Mouse (Mus musculus): Measurements from ENCODE around the gene Ppfia4. TPM values are rescaled to one million over a fixed set of nuclear protein-coding genes. Genes with fewer than 3 reads are reported as not detected.

The Ppfia4 gene
- total RNA-seq, 4 experiments from 2014 or later = 0.21 to 0.65 (median 0.55) TPM

- no peak for DNase-seq (ENCODE audit: low spot score in 2 of 2)
Observed at GRCm38 (mm10) chr1:134339757-134340619, 7.3 kb upstream of the Ppfia4 start.

DNA sequence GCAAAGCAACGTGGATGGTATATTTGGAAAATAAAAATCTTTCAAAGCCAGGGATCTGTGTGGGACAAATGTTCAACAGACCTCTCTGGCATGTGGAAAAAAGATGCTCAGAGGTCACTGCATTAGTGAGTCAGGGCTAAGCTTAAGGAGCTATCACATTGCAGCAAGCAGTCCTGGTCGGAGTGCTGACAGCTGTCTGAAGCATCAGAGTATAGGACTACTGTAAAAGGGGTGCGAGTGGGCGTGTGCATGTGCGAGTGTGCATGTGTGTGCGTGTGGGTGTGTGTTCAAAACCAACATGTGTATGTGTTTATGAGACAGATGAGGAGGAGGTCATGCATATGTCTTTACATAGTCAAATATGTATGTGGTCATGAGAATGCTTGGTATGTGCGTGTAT, 6.4 kb upstream of the Ppfia4 start:
- peak in 1 of 2 experiments; percentile 2 for DNase-seq (ENCODE audit: low spot score in 2 of 2)

DNA sequence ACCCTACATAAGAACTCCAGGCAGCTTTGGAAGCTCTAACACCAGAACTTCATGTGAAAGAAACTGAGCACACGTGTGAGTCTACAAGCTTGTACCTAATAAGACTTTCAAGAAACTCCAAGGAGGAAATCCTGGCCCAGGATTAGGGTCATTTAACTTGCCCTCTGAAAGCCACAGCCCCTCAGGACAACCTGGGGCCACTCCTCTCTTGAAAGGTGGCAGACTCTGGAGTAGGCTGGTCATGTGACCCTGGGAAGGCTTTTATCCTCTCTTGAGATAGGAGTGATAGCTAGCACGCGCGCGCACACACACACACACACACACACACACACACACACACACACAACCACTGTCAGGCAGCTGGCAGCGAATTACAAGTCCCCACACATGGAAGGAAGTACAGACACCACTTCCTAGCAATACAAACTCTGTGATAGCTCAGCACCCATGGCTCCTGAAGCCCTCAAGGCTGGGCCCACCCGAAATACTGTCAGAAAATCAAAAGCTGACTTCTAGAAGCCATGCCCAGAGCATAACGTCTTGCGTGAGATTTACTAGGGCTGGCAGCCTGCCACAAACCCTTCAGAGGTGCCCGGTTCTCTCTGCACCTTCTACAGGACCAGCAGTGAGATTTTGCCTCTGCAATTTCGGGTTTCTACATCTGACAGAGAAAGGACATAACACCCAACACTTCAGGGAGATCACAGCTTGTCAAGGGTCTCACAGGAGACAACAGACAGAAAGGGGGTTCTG, 4.4 kb upstream of the Ppfia4 start:
- DNase-seq (ENCODE audit: low spot score in 2 of 2) = peak in 1 of 2 experiments; percentile 2

DNA sequence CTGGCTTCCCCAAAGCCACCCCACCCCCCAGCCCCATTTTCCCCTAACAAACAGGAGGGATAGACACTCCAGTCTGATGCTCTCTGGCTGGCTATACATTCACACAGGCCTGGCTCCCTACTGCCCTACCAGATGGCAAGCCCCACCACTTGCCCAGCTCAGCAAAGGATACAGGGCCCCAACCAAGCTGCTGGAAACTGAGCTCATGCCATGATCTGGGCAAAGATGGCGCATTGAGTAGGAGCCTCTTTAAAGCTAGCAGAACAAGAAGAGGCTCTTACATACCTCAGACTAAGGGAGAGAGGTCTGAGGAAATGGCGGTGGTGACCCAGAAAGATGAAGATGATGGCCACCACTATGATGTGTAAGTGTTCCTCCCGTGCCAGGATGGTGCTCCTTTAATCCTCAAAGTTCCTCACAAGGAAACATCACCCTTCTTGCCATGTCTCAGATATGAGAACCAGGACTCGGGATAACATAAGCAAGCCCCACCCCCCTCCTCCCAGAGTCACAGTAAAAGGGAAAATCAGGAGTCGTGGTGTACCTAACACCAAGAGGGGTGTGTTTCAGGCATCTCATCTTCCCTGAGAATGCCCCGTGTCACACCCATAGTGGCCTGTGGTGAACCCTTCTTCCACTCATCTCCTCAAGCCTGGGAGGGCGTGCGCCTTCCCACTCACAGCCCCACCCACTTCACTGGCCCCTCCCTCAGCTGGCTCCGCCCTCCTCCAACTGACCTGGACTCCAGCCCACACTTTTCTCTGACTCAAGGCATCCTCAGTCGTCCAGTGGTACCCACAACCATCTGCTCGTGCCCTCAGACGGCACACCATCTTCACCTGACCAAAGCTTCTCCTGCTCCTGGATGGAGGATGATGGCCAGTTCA, 3.4 kb upstream of the Ppfia4 start:
- peak in 1 of 2 experiments; percentile 3 for DNase-seq (ENCODE audit: low spot score in 2 of 2)

GRCm38 (mm10) chr1:134335211-134335923, 2.6 kb upstream of the Ppfia4 start:
- peak in 1 of 2 experiments; percentile 6 for DNase-seq (ENCODE audit: low spot score in 2 of 2)

DNA sequence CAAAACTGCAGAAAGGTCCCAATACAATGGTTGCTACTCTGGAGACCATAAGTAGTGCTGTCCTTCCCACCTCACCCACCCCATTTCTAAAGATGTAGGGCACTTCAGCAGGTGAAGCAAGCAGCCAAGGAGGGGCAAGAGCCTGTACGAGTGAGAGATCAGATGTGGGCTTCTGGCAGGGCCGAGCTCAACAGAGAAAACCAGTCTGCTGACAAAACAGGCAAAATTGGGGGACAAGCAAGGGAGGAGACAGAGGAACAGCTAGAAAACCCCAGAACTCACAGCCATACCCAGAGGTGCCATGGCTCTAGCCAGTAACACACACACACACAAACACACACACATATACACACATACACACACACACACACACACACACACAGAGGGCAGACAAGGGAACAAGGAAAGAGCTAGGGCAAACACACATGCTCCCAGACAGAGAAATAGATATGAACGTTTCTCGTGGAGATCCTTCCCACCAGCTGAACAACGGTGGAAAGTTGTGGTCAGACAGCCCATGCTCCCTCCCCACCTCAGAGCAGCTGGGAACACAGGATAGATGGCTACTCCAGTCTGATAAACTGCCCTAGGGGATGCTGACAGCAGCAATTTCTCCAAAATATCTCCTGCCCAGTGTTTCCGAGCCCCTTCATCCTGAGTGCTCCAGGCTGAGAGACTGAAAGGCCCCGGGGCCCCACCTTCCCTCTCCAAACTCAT, 1.5 kb upstream of the Ppfia4 start:
- DNase-seq (ENCODE audit: low spot score in 2 of 2) = peak in 1 of 2 experiments; percentile 1

- no peak for DNase-seq (ENCODE audit: low spot score in 2 of 2)
Observed at GRCm38 (mm10) chr1:134333371-134334110, 813 bp upstream of the Ppfia4 start.

GRCm38 (mm10) chr1:134331879-134332635, 671 bp downstream of the Ppfia4 start:
- peak; percentile 66 to 67 for DNase-seq (ENCODE audit: low spot score in 2 of 2)

DNA sequence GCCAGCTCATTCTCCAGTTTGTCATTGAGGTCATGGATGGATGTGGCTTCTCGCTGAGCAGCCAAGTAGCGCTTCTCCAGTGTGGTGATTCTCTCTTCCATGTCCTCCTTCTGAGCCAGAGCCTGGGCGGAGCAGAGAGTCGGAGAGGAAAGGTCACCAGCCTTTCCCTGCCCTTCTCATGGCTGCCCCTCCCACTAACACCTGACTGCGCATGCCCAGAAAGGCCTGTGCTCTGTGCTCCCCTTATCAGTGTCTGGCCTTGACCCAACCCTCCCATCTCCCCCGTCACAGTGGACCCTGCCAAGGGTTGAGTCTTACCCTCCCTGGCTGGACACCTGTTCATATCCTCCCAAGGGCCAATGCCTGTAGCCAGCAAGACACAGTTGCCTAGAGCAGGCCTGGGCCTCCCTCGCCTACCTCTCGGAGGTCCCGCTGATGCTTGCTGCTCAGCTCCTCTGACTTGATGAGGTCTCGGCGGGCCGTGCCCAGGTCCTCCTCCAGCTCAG, 5.8 kb downstream of the Ppfia4 start:
- no peak for DNase-seq (ENCODE audit: low spot score in 2 of 2)

- peak; percentile 34 to 36 for DNase-seq (ENCODE audit: low spot score in 2 of 2)
Observed at GRCm38 (mm10) chr1:134322591-134322990, 10.1 kb downstream of the Ppfia4 start.

DNA sequence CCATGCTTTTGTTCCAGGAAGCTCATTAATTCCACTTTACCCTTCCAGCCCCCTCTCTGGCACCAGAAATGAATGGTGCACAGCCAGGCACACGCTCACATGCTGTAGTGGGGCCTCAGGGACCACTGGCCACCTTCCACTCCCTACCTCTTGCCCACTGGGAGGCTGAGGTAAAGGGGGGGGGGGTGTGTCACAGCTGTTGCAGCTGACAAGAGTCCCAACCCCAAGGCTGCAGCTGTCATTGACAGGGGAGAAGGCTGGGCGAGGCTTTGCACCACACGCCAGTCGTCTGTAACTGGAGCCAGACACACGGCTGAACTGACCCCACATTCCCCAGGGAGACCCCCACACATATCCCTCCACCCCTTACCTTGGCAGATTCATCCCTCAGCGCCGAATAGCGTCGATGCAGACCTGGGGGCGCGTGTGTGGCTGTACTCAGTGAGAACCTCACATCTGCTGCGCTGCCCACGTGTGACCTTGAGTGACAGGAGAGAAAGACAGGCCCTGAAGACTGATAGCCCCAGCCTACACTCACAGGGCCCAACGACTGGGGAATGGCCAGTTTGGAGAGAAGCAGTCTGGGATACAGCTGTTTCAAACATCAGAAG, 11.9 kb downstream of the Ppfia4 start:
- no peak for DNase-seq (ENCODE audit: low spot score in 2 of 2)

- no peak for DNase-seq (ENCODE audit: low spot score in 2 of 2)
Observed at GRCm38 (mm10) chr1:134318261-134318660, 14.5 kb downstream of the Ppfia4 start.

DNA sequence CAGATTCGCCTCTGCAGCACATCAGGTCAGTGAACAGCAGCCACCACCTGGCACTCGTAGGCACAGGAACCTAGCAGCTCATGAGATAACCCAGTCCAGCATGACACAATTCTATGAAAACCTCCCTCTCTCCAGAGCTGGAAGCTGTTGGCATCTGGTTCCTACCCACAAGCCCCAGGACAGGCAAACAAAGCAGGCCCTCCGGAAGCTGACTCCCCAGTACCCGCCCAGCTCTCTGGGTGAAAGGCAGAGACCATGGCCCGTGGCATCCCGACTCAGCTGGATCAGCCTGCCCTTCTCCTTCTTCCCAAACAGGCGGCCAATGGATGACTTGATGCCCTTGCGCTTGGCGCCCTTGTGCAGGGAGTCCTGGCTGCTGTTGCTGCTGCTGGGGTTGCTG, 16.4 kb downstream of the Ppfia4 start:
- DNase-seq (ENCODE audit: low spot score in 2 of 2) = no peak

DNA sequence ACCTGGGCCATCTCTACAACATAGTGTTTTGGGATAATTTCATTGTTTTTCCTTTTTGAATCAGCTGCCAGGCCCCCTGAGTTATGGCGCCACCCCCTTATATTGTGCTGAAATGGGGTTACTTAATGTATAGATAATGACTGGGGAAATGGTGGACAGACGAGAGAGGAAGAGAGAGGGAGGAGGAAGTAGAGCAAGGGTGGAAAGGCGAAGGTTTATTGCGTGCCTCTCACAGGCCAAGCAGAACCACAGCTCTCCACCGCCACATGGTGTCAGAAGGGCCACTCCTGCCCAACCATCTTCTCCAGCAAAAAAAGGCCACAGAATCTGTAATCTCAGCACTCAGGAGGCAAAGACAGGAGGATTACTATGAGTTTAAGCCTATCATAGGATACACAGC, 17.5 kb downstream of the Ppfia4 start:
- DNase-seq (ENCODE audit: low spot score in 2 of 2) = no peak

- no peak for DNase-seq (ENCODE audit: low spot score in 2 of 2)
Observed at GRCm38 (mm10) chr1:134311760-134312159, 21.0 kb downstream of the Ppfia4 start.

GRCm38 (mm10) chr1:134310729-134311128, 22.0 kb downstream of the Ppfia4 start:
- DNase-seq (ENCODE audit: low spot score in 2 of 2) = no peak

GRCm38 (mm10) chr1:134310291-134310690, 22.4 kb downstream of the Ppfia4 start:
- DNase-seq (ENCODE audit: low spot score in 2 of 2) = no peak

DNA sequence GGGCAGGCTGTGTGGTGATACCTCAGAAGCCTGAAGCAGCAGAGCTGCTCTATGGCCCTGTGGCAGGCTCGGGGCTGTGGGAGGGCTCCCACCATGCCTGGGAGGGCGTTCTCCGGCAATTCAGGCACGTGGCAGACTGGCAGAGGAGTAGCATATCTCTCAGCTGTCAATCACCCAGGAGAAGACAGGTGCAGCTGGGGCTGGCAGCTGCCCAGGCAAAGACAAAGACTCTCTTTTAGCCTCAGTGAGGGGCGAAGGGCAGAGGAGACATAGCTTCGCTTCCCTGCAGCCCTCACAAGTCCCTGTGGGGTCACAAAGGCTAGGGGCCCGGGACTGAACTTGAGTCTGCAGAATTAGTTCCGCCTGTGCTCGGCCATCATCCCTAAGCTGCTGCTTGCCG, 25.3 kb downstream of the Ppfia4 start:
- no peak for DNase-seq (ENCODE audit: low spot score in 2 of 2)
